Mouse (Mus musculus) thymus, adult 2 months (tissue): Measurements from ENCODE around the gene Fto.

ENCODE experiments used
- CTCF ChIP-seq: fragments of 200-500 bp; IDR thresholded peaks from 2 replicates; pipeline ENCODE4 v1.5.1; 2012; ENCODE audit warnings: mild to moderate bottlenecking, control low read depth, low read length, moderate library complexity, borderline replicate concordance; ENCODE audit not compliant: control insufficient read depth, poor library complexity, insufficient read depth; ENCODE audit errors: extremely low read depth
- POLR2A ChIP-seq: fragments of 200-500 bp; IDR thresholded peaks from 2 replicates; pipeline ENCODE4 v1.6.1; 2012; ENCODE audit warnings: mild to moderate bottlenecking, low read length, control low read depth, moderate library complexity; ENCODE audit not compliant: control insufficient read depth, poor library complexity, insufficient read depth; ENCODE audit errors: extremely low read depth

DNA sequence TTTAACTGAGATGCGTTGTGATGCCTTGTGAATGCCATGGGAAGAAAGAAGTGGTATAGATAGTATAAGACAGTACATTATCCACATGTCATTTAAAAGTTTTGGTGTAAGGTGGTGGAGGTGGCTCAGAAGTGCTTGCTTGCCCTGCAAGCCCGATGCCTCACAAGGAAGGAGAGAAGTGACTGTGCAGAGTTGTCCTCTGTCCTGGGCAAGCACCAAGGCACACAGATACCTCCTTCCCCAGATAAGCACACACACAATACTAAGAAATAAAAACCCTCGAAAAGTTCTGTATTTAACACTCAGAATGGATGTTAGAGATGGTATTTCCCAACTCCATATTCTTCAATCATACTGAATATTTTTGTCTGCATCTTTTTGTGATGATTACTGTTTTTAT, 39.3 kb downstream of the Fto start:
- TF ChIP-seq POLR2A, result no peak
- no peak for TF ChIP-seq CTCF
